Mouse (Mus musculus) left cerebral cortex, postnatal 36 days (tissue): ENCODE results near the gene Mycbp. TPM values are rescaled to one million over a fixed set of nuclear protein-coding genes. Genes with fewer than 3 reads are reported as not detected.

ENCODE experiments used
- DNase-seq, 2 experiments: peaks; one replicate each; pipeline ENCODE4 v3.0.0; 2021 to 2022; ENCODE audit warnings: low spot score in 2 of 2, mixed read lengths in 1 of 2
- intact Hi-C: fragments of 180-260 bp; cut with DNase I; formaldehyde crosslinking; loops from one replicate; pipeline ENCODE4 v1.15.1; 2025
- total RNA-seq, 2 experiments: library from RNA; stranded (reverse); gene quantifications; 2 replicates each; pipeline ENCODE4 v1.2.3; 2021

Gene Mycbp
- 10 to 100 TPM in 1 of 2 experiments, 1 to 10 TPM in 1; 8.4 to 16.3 TPM for total RNA-seq

GRCm38 (mm10) chr4:123904333-123905125 lies at the start of gene Mycbp:
Gene Mycbp (plus strand): TSS chr4:123904832.
- DNase-seq: peak; percentile 99 to 100
- intact Hi-C loops: loop anchor here (5.0 kb wide), 1 partner anchor 152 kb away; the partner anchor contains the start of gene Akirin1

GRCm38 (mm10) chr4:123856888-123857287 lies 47.7 kb upstream of the Mycbp start:
- intact Hi-C loops: no loop called here
- no peak for DNase-seq

GRCm38 (mm10) chr4:123858090-123858489 lies 46.5 kb upstream of the Mycbp start:
- DNase-seq: no peak
- intact Hi-C loops: no loop called here

- DNase-seq: no peak
- intact Hi-C loops: no loop called here
Measured at GRCm38 (mm10) chr4:123859379-123859778, 45.3 kb upstream of the Mycbp start, which contains the start of gene 4933427I04Rik. Gene 4933427I04Rik (plus strand): TSS chr4:123859679.

GRCm38 (mm10) chr4:123859803-123860202 lies 44.8 kb upstream of the Mycbp start:
- DNase-seq: no peak
- intact Hi-C loops: no loop called here

GRCm38 (mm10) chr4:123860621-123861020 lies 44.0 kb upstream of the Mycbp start:
- intact Hi-C loops: no loop called here
- DNase-seq: no peak

GRCm38 (mm10) chr4:123893726-123894125 lies 10.9 kb upstream of the Mycbp start:
- DNase-seq: no peak
- intact Hi-C loops: no loop called here

- DNase-seq: no peak
- intact Hi-C loops: no loop called here
Measured at GRCm38 (mm10) chr4:123894295-123894694, 10.3 kb upstream of the Mycbp start.

GRCm38 (mm10) chr4:123898696-123899095 lies 5.9 kb upstream of the Mycbp start:
- intact Hi-C loops: loop anchor here (5.0 kb wide), 1 partner anchor 81 kb away; no protein-coding TSS in a partner anchor
- DNase-seq: no peak

GRCm38 (mm10) chr4:123903432-123903831 lies 1.2 kb upstream of the Mycbp start:
- DNase-seq: no peak
- intact Hi-C loops: loop anchor here (5.0 kb wide), 1 partner anchor 151 kb away; the partner anchor contains the start of gene Akirin1

- intact Hi-C loops: no loop called here
- DNase-seq: no peak
Measured at GRCm38 (mm10) chr4:123905126-123905668, 565 bp downstream of the Mycbp start.

GRCm38 (mm10) chr4:123911503-123911902 lies 6.9 kb downstream of the Mycbp start:
- intact Hi-C loops: no loop called here

GRCm38 (mm10) chr4:123912431-123912830 lies 7.8 kb downstream of the Mycbp start:
- intact Hi-C loops: no loop called here

More at GRCm38 (mm10) chr4:123911503-123911902, 6.9 kb downstream of the Mycbp start:
- DNase-seq: no peak

GRCm38 (mm10) chr4:123916748-123917547 lies 12.3 kb downstream of the Mycbp start, which contains the start of gene Rragc:
Gene Rragc (plus strand): TSS chr4:123917446.
- DNase-seq: peak; percentile 100
- intact Hi-C loops: no loop called here

More at GRCm38 (mm10) chr4:123912431-123912830, 7.8 kb downstream of the Mycbp start:
- no peak for DNase-seq

- DNase-seq: peak in 1 of 2 experiments; percentile 21
- intact Hi-C loops: no loop called here
Measured at GRCm38 (mm10) chr4:123917548-123918140, 13.0 kb downstream of the Mycbp start, which contains the start of gene 4930535I16Rik. Gene 4930535I16Rik (minus strand): TSS chr4:123918022.

- DNase-seq: no peak
- intact Hi-C loops: no loop called here
Measured at GRCm38 (mm10) chr4:123918851-123919250, 14.2 kb downstream of the Mycbp start.

GRCm38 (mm10) chr4:123921055-123921565 lies 16.5 kb downstream of the Mycbp start:
- DNase-seq: no peak
- intact Hi-C loops: no loop called here

- intact Hi-C loops: no loop called here
- DNase-seq: no peak
Measured at GRCm38 (mm10) chr4:123927961-123928360, 23.3 kb downstream of the Mycbp start.

- DNase-seq: no peak
- intact Hi-C loops: no loop called here
Measured at GRCm38 (mm10) chr4:123929994-123930393, 25.4 kb downstream of the Mycbp start.
